Mouse (Mus musculus): ENCODE measurements around the gene Jmjd8.
"Not testable (repeated sequence)": the region's sequence is repeated elsewhere in the genome, so short reads cannot be mapped to it uniquely, and the experiment has no call there.

The Jmjd8 gene

DNA sequence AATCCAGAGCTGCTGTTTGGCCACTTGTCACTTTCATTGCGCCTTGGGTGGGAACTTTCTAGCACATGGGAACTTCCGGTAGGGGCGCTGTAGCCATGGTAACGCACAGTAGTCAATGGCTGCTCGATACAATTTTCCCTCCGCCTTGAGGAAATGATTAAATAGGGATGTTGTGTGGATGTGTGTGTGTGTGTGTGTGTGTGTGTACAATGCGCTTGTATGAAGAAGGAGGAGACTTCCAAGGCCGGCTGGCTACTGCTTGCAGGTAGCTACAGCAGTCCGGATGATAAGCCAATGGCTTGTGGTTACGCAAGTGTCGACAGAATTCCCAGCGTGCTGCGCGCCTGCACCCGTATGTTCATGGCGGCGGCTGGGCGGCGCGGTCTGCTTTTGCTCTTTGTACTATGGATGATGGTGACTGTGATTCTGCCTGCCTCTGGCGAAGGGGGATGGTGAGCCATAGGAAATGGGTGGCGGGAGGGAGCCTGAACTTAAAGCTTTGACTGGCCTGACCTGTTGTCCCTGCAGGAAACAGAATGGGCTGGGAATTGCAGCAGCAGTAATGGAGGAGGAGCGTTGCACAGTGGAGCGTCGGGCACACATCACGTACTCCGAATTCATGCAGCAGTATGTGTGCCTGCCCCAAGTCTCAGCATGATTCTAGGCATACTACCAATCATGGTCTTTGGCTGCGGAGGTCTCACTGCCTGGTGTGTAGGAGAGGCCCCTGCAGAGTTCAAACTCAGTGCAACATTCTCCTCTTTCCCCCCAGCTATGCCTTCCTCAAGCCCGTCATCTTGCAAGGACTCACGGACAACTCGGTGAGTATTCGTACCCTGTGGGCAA, at the start of gene Jmjd8:
Gene Jmjd8 (plus strand): TSS at position 156 of the 846 bp plus-strand sequence.
- DNase-seq (ENCODE audit: low read depth) = peak; percentile 81

DNA sequence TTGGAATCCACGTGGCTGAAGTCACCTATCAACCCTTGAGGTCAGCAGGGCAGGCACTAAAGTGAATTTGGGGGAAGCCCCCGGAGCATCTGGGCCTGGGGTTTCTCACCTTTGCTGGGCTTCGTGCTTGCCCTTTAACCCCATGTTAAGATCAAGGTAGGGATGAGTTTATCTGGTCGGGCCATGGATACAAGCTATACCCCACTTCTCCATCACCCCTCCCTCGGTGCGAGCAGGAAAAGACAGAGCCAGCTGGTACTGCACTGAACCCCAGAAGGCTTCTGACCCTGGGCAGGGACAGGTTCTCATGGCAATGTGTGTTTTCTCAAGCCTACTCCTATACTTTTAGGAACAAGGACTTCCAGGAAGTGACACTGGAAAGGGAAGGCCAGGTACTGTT, 47.3 kb upstream of the Jmjd8 start:
- DNase-seq (ENCODE audit: low read depth) = no peak

DNA sequence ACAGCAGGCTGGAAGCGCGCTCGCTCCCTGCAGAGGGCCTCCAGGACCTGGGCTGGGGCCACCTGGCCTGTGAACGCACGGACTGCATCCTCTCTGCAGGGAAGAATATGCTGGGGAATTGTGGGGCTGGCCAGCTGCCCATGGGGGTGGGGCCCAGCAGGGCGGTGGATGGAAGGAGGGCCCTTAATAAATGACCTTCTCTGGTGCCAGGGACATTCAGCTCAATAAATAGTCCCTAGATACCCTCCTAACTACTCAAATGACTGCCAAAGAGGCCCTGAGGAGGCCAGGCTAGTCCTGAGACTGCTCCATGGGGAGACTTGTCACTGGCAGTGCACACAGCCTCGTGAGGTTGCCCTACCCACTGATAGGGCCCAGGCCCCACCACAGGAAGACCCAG, 45.6 kb upstream of the Jmjd8 start:
- DNase-seq (ENCODE audit: low read depth) = no peak

DNA sequence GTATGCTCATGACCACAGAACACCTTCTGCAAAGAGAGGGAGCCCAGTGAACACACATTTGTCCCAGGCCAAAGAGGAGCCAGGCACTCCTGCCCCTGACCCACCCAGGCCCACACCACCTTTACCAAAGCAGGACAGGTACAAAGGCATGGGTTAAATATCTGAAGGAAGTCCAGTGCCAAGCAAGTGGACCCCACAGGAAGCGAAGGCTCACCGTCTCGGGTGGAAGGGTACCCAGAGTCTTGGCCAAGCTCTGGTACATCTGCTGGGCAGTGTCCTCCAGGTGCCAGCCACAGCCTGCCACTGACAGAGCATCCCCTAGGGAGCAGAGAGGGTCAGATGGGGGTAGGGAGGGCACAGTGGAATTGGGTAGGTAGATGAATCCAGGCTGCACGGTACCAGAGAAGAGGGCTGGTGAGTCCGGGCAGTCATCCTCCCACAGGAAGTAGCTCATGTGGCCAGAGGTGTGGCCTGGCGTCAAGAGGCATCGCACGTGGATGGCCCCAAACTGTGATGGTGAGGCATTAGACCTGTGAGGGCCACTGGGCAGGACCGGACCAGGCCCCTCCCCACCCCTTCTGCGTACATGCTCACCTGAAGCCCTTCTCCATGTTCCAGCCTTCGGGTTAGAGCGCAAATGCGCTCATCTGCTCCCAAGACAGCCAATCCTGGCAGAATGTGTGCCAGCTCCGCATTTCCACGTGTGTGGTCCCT, 44.6 kb upstream of the Jmjd8 start:
- no peak for DNase-seq (ENCODE audit: low read depth)

DNA sequence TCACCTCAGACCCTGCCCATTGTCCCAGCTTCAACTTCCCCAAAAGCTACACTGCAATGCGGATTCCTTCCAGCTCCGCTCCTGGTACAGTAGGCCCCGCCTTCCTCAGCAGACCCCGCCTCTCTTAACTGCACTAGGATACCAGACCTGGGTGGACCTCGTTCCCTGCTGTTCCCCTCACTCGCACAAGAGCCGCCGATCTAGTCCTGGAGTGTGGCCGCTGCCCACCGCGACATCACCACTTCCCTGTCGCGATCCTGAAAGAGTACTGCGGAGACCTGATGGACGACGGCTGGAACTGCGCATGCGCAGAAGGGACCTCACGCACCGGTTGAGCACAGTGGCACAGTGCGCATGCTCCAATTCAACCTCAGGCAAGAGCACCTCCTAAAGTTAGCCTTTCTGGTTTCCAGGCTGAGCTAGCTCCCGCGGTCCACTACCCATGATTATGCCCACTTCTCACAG, 43.4 kb upstream of the Jmjd8 start, which contains the start of gene Haghl:
Gene Haghl (minus strand): TSS at position 393 of the 465 bp plus-strand sequence.
- DNase-seq (ENCODE audit: low read depth) = peak; percentile 99

DNA sequence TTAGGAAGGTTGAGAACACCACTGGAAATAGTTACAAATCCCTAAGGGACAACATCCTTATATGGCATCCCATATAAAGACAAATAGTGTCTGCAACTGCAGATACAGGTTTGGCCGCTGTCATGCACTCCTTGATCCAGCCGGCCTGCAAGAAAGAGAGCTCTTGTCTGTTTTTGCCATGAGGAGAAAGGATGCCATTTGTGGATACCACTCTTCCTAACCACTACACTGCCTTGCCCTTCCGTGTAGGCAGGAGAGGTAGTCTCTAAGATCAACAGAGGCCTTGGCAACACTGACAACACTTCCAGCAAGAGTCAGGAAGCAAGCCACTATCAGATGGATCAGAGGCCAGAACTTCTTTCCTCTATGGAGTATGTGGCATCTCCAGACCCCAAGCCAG, 42.4 kb upstream of the Jmjd8 start, which contains the start of gene Ccdc78:
Gene Ccdc78 (plus strand): TSS at position 301 of the 400 bp plus-strand sequence.
- no peak for DNase-seq (ENCODE audit: low read depth)

DNA sequence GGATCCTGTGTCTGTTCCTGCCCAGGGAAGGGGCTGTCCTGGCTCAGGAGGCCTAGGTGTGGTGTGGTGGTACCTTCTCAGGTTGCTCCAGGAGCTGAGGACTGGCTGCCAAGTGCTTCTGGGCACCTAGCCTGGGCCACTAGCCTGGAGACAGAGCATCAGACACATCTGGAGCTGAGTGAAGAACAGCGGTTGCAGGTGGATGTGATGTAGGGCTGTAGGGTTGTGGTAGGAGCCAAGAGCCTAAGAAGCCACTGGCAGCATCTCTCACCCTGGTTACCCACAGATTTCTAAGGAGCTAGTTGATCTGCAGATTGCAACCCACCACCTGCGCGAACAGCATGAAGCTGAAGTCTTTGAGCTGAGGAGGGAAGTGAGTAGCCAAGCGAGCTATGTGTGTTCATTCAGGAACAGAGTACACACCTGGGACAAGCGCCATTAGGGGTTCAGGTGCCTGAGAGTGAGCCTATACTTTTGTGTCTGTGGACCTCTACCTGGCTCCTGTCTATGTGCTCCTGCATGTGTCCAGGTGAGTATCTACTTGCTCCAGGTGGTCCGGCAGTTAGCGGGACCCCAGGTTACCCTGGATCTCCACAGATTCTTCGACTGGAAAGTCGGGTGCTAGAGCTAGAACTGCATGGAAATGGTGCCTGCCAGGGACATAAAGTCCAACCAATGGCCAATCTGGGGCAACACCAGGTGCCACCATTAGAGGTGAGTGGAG, 41.7 kb upstream of the Jmjd8 start:
- no peak for DNase-seq (ENCODE audit: low read depth)

DNA sequence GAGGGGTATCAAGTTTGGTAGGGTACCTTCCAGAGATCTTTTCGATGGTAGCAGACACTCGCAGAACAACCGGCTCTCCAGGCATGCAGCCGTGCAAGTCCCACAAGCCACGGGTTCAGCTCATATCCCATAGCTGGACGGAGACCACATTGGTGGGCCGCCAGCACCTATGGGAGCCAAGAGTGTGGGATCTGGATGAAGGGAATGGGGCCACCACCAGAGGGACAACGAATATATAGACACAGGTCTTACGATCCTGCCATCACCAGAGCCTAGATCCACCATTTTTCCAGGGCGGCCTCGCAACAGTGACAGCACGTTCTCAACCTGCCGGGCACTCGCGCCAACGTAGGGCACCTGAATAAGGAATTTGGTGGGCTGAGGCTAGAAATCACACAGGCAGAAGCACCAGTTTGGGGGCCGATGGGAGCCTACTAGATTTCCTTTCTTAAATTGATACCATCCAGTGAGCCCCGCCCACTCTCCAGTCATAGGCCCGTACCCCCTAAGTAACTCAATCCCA, 37.3 kb upstream of the Jmjd8 start:
- no peak for DNase-seq (ENCODE audit: low read depth)

DNA sequence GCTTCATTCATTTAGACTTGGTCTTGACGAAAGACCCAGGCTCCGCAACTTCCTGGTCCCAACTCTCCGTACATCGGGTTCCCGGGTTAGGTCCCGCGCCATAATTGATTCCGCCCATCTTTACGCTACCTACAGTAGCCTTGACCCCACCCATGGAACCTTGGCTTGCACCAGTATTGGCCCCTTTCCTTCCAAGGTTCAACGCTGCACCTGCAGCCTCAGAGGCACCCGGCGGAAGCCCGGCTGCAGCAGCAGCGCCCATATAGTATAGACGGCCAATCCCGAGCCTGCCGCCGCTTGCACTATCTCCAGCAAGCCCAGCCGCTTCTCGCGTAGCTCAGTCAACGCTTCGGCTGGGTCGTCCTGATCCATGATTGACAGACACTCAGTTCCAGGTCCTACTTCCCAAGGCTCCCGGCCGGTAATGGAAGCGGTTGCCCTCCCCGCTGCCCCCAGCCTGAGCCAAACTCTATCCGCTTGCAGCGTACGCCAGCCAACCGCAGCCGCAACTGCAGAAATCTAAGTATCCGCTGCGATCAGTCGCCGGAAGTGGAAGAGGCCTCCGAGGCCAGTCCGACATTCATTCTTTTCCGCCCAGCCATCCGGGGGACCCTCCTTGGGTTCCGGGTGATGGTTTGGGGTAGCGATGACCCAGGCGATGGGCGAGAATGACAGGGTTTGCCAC, 36.7 kb upstream of the Jmjd8 start:
- DNase-seq (ENCODE audit: low read depth) = peak; percentile 94

DNA sequence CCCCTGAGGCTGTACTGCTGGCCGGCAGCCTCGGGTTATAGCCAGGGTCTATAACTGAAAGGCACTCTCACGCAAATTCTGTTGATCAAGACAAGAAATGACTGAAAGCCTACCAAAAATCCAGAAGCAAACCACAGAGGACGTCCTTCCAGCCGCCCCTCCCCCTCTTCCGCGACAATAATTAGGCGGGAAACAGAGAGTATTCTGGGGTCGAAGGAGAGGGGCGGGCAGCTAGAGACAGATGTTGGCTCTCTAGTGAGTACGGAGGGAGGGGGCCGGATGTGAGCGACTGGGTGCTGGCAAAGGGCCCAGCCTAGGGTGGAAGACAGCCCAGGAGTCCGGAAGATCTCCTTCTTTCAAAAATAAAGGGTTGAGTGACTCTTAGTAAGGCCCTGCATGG, 36.1 kb upstream of the Jmjd8 start, which contains the start of gene Fam173a:
Gene Fam173a (minus strand): TSS at position 287 of the 400 bp plus-strand sequence.
- DNase-seq (ENCODE audit: low read depth) = peak; percentile 87

DNA sequence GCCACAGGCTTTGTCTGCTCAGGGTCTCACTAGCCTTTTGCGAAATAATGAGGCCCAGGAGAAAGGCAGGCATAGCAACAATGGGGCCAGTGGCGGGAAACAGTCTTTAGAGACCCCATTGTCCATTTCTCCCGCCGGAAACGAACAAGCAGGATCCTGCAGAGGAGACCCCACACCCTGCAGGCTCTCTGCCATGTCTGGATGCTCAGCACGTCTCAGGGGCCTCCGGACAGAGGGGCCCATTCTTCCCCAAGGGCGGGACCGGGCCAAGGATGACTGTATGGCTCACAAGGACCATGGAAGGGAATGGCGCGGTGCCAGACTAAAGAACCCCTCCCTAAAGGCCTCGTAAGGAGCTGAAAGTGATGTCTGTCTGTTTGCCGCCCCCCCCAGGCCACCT, 34.5 kb upstream of the Jmjd8 start:
- DNase-seq (ENCODE audit: low read depth) = no peak

DNA sequence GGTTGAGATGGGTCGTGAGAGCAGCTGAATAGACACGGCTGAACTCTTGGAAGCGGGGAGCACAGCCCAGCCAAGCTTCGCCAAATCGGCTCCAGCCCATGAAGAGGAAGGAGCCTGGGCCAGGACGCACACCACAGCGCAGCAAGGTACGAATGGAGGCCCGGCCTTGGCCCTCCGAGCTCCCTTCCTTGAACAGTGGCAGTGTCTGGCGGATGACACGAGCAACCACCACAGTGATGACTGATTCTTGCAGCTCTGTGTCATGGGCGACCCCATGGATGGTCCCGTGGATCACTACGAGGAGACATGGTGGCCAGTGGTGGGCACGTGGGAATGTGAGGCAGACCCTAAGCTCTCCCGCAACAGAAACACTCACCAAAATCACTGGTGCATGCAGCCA, 33.7 kb upstream of the Jmjd8 start:
- no peak for DNase-seq (ENCODE audit: low read depth)

DNA sequence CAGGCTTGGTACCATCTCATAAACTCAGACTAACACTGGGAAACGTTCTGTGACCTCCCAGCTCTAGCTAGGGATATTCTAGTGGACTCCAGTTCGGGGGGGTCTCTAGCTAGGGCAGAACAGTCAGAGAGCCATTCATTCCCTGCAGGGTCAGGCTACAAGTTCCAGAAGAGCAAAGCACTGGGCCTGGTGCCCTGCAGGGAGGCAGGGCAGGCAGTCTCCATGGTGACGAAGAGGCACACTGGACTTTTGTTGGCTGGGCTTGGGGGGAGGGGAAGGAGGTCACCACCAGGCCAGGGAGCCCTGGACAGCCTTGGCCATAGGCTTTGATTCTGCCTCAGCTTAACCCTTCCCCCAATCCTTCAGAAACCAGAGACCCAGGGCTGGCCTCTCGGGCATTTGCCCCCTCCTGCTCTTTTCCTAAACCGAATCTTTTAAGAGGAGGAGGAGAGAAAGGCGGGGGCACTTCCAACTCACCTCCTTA, 33.0 kb upstream of the Jmjd8 start, which contains the start of gene AC134908.4:
Gene AC134908.4 (minus strand): TSS at position 51 of the 484 bp plus-strand sequence.
- peak; percentile 60 for DNase-seq (ENCODE audit: low read depth)

DNA sequence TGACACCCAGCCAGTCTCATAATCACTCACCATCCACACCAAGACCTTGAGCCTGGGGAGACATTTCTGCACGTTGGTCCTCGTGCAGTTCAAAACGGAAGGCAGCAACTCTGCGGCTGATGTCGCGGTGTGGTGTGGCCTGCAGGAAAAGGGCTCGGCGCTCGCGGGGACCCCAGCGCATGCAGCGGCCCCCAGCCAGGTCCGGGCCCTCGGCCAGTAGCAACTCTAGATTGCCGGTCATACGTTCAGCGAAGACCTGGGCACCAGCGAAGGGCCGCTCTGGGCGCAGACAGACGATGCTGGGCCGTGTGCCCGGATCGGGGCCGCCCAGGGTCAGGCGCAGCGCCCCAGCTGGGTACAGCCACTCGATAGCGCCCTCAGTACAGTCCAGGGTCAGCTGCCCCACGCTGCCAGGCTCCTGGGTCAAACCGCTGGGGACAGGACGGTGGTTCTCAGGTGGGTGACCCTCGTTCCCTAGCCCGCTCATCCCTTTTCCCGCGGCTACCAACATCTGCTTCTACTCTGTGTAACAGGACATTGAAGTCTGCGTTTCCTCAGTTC, 32.4 kb upstream of the Jmjd8 start:
- peak; percentile 35 for DNase-seq (ENCODE audit: low read depth)

DNA sequence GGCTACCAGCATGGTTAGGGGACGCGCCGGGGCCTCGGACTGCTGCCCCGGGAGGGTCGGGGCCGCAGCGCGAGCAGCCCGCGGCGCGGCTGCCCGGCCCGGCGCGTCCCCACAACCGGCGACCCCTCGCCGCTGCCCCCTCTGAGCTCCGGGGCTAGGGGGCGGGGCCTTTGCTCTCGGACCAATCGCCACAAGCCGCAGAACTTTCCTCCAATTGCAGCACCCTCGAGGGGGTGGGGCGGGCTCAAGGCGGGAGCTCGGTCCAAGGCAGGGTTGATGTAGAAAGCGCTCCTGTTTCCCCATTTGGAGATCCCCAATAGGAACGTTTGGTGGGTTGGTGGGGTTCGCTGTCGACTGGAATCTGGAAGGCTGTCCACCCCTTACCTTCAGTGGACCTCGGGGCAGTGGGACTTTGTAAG, 31.7 kb upstream of the Jmjd8 start, which contains the start of gene Metrn:
Gene Metrn (minus strand): TSS at position 186 of the 419 bp plus-strand sequence.
- peak; percentile 90 for DNase-seq (ENCODE audit: low read depth)

DNA sequence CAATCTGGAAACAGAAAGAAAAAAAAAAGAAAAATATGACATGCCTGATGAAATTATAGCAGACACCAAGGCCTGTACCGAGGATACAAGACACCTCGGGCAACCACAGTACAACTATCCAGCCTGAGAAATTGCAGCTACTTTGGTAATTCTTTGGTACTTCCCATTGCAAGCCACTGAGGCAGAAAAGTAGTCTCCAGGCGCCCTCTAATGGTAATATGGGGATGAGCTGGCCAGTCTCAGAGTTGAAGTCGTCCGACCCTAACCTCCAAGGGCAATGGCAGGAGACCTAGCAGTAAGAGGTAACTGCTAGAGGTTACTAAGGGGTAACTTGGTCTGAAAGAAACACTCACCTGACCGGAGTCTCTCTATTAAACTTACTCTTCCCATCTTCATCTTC, 27.6 kb upstream of the Jmjd8 start:
- DNase-seq (ENCODE audit: low read depth) = peak; percentile 85

DNA sequence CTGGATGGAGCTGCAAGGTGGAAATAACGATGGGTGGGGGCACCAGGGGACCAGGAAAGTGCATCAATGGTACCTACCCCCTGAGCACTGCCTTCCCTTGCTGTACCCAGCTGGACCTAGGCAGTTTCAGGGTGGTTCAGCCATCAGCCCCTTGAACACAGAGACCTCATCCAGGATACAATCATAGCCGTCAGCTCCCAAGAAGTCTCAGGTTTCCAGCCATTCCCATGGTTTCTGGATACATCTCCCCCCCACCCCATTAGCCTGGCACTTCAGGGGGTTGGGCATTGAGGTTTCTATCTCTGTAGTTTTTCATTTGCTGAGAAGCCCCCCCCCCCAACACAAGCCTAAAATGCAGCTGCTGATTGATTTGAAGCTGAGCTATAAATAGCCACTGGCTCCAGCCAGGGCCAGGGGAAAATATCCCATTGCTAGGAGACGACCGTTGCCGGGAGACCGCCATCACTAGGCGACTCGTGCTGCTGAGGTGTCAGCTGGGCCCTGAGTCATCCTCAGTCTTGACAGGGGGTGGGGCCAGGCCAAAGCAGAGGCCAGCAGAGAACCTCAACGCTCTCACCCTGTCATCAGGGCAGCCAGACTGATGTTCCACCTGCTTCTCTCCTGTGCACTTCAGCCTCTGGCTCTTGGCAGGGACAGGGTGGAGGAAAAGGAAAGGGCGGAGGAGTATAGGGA, 25.7 kb upstream of the Jmjd8 start:
- DNase-seq (ENCODE audit: low read depth) = peak; percentile 93

DNA sequence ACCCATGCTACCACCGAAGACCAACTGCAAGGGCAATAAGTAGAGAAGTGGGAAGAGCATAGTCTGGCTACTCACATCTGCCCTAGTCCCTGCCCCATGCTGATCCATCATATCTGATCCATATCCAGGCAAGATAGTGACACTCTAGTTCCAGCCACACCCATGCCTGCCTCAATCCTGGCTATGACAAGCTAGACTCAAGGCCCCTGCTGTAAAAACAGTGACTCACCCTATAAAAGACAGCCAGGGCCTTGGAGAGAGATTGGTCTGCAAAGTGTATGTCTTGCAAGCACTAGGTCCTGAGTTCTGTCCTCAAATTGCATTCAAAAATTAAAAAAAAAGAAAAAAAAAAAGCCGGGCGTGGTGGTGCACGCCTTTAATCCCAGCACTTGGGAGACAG, 22.2 kb upstream of the Jmjd8 start:
- no peak for DNase-seq (ENCODE audit: low read depth)

DNA sequence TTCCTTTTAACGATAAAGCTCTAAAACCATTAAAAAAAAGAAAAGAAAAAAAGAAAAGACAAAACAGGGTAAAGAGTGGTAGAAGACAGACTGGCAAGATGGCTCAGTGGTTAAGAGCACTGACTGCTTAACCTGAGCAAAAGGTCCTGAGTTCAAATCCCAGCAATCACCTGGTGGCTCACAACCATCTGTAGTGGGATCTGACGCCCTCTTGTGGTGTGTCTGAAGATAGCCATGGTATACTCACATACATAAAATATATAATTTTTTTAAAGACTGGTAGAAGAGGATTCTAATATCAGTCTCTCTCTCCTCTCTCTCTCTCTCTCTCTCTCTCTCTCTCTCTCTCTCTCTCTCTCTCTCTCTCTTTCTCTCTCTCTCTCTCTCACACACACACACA, 21.2 kb upstream of the Jmjd8 start:
- not testable (repeated sequence) for DNase-seq (ENCODE audit: low read depth)

DNA sequence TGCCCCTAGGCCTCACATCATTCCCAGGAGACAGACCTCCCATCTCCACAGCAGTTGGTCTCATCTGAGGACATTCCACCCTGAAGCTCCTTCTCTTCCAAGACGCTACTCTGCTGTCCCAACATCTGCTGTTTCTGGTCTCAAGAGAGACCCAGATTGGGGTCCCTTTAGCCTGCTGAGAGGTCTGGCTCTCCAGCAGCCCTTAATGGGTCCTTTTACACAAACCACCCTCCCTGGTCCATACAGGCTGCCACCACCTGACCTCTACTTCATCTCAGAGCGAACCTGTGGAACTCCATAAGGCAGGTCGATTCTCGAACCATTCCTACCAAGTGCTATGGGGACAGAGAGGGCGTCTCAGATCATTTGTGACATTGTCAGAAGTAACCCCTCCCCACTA, 20.6 kb upstream of the Jmjd8 start:
- DNase-seq (ENCODE audit: low read depth) = no peak

Data from NIH3T3 (cell line).